Mouse (Mus musculus): ENCODE measurements around the gene Sema4g.

Gene Sema4g

GRCm38 (mm10) chr19:45048644-45049365 lies 59.9 kb downstream of the Sema4g start:
- DNase-seq (ENCODE audit: low spot score): no peak

GRCm38 (mm10) chr19:45049523-45049922 lies 60.6 kb downstream of the Sema4g start:
- DNase-seq (ENCODE audit: low spot score): no peak

All from adipocyte (in vitro differentiated cells).